Mouse (Mus musculus) megakaryocyte, embryonic 14.5 days (primary cell): ENCODE measurements around the gene Hist1h4k.

ENCODE experiments used
- FLI1 ChIP-seq: IDR thresholded peaks from 2 replicates; pipeline ENCODE4 v1.6.1; 2012; ENCODE audit warnings: low read length, inconsistent platforms, mixed read lengths
- GATA1 ChIP-seq: IDR thresholded peaks from 3 replicates; pipeline ENCODE4 v1.6.1; 2012; ENCODE audit warnings: mixed read lengths, low read length, inconsistent platforms, borderline replicate concordance

- TF ChIP-seq GATA1 (no peak), FLI1 (no peak)
Measured at GRCm38 (mm10) chr13:21734010-21734905, 16.0 kb downstream of the Hist1h4k start.
